Mouse (Mus musculus) hindbrain, embryonic 15.5 days (tissue): ENCODE results near the gene Vasn. TPM values are rescaled to one million over a fixed set of nuclear protein-coding genes. Genes with fewer than 3 reads are reported as not detected.

Experiments
- ATAC-seq: fragments of 200-750 bp; cut with Nextera tagmentation; 2 replicates; pipeline ENCODE4 v1.8.0; 2017; ENCODE audit warnings: low read depth, moderate number of reproducible peaks, moderate TSS enrichment; ENCODE audit not compliant: low FRiP score
- H3K27ac ChIP-seq: fragments of 300-500 bp; sonication (generic); replicated peaks from 2 replicates; pipeline ENCODE4 v1.5.1; 2015; ENCODE audit warnings: mild to moderate bottlenecking, inconsistent platforms
- H3K27me3 ChIP-seq: fragments of 300-500 bp; sonication (generic); 2 replicates; pipeline ENCODE4 v1.6.1; 2015; ENCODE audit warnings: control low read depth, inconsistent platforms
- H3K36me3 ChIP-seq: fragments of 300-500 bp; sonication (generic); 2 replicates; pipeline ENCODE4 v1.6.1; 2015; ENCODE audit warnings: control low read depth, inconsistent platforms
- H3K4me1 ChIP-seq: fragments of 300-500 bp; sonication (generic); replicated peaks from 2 replicates; pipeline ENCODE4 v1.6.1; 2015; ENCODE audit warnings: control low read depth, inconsistent platforms
- H3K4me2 ChIP-seq: fragments of 300-500 bp; sonication (generic); 2 replicates; pipeline ENCODE4 v1.6.1; 2015; ENCODE audit warnings: moderate library complexity, mild to moderate bottlenecking, inconsistent platforms
- H3K4me3 ChIP-seq: fragments of 300-500 bp; sonication (generic); 2 replicates; pipeline ENCODE4 v1.5.1; 2015; ENCODE audit warnings: mild to moderate bottlenecking, inconsistent platforms
- H3K9ac ChIP-seq: fragments of 300-500 bp; sonication (generic); 2 replicates; pipeline ENCODE4 v1.6.1; 2015; ENCODE audit warnings: inconsistent platforms
- H3K9me3 ChIP-seq: fragments of 300-500 bp; sonication (generic); 2 replicates; pipeline ENCODE4 v1.6.1; 2016; ENCODE audit warnings: control low read depth, inconsistent platforms
- WGBS: fragments of 180-500 bp; shearing (Covaris S2); methylation state at CpG from one replicate; pipeline ENCODE4 v1.1.7; 2015; 5-methylcytosine and 5-hydroxymethylcytosine counted together
- polyA plus RNA-seq: library from polyadenylated mRNA; unstranded; fragments of >200 nt; fragmentation: Nextera tagmentation; extraction: Ambion mirVana; gene quantifications from 2 replicates; pipeline ENCODE4 v1.2.1, GENCODE M21; 2015

The Vasn gene
- polyA plus RNA-seq, 1 experiment from 2014 or later = 5.9 TPM

DNA sequence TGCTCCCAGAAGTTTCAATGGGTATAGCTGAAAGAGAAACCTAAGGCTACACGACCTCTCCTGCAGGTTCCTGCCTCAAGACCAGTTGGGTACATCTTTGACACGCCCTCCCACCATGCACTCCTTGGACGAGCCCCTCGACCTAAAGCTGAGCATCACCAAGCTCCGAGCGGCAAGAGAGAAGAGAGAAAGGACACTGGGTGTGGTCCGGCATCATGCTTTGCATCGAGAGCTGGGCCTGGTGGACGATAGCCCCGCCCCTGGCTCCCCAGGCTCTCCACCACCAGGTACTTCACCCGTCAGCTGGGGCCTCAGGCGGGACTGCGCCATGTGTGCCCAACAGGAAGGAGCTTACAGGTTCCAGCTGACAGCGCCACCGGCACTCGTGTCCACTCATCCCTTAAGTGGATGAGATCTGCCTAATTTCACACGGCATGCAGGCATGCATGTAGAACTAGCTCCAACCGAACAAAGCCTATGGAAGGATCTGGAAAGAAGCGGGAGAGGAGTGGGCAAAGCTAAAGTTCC is 31.1 kb upstream of the Vasn start:
- Histone ChIP-seq H3K9me3 (no peaks in the 10 kb centered on the region), H3K27me3 (no peaks in the 10 kb centered on the region), H3K4me2 (no peak overlapping the region), H3K4me3 (no peak overlapping the region), H3K36me3 (peaks cover 25% of the 10 kb centered on the region), H3K4me1 (peaks cover 35% of the 10 kb centered on the region), H3K27ac (no peak overlapping the region), H3K9ac (no peak overlapping the region)
- 0 out of 2 replicates have a peak, but pooled peaks have one; percentile 14 for ATAC-seq
- 88% methylated on average over 18 of the region's 19 CpGs for WGBS

DNA sequence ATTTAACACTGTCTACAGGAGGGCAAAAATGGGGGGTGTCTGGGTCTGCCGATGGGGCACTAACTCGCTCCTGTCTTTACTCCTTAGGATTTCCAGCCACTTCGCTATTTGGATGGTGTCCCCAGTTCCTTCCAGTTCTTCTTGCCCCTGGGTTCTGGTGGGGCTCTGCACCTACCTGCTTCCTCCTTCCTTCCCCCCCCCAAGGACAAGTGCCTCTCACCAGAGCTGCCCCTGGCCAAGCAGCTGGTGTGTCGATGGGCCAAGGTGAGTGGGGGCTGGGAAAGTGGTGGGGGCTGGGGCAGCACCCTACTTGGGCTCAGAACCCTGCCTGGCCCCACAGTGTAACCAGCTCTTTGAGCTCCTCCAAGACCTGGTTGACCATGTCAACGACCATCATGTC is 28.5 kb upstream of the Vasn start:
- WGBS = 91% methylated on average over 5 of the region's 5 CpGs
- Histone ChIP-seq H3K9me3 (no peaks in the 10 kb centered on the region), H3K36me3 (peaks cover 45% of the 10 kb centered on the region), H3K9ac (no peak overlapping the region), H3K4me1 (peaks cover 16% of the 10 kb centered on the region), H3K4me2 (no peak overlapping the region), H3K27ac (no peak overlapping the region), H3K27me3 (no peaks in the 10 kb centered on the region), H3K4me3 (no peak overlapping the region)
- no peak for ATAC-seq

DNA sequence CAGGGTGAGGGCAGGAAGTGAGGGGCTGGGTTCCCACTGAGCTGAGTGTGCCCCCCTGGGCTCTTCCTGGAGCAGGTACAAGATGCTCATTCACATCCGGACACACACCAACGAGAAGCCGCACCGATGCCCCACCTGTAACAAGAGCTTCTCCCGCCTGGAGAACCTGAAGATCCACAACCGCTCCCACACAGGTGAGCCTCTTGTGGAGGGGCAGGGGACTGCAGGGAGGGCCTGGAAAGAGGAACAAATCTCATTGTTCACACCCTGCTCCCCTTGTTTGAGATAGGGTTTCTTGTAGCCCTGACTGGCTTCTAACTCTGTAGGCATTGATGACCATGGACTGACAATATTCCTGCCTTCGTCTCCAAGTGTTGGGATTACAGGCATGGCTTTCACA is 28.1 kb upstream of the Vasn start:
- no peak overlapping the region for H3K4me2 ChIP-seq
- no peak overlapping the region for H3K27ac ChIP-seq
- no peak overlapping the region for H3K9ac ChIP-seq
- H3K36me3 ChIP-seq = peaks cover 49% of the 10 kb centered on the region
- no peaks in the 10 kb centered on the region for H3K27me3 ChIP-seq
- no peaks in the 10 kb centered on the region for H3K9me3 ChIP-seq
- peaks cover 11% of the 10 kb centered on the region for H3K4me1 ChIP-seq
- WGBS = 93% methylated on average over 7 of the region's 7 CpGs
- no peak for ATAC-seq
- no peak overlapping the region for H3K4me3 ChIP-seq

DNA sequence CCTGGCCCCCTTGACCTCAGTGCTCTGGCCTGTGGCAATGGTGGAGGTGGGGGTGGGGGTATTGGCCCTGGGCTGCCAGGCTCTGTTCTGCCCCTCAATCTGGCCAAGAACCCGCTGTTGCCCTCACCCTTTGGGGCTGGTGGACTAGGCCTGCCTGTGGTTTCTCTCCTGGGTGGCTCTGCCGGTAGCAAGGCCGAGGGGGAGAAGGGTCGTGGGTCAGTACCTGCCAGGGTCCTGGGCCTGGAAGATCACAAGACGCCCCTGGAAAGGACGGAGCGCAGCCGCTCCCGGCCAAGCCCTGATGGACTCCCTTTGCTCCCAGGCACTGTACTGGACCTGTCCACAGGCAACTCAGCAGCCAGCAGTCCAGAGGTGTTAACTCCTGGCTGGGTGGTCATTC is 26.0 kb upstream of the Vasn start:
- Histone ChIP-seq H3K9me3 (no peaks in the 10 kb centered on the region), H3K27me3 (no peaks in the 10 kb centered on the region), H3K4me2 (no peak overlapping the region), H3K27ac (no peak overlapping the region), H3K4me3 (no peak overlapping the region), H3K36me3 (peaks cover 55% of the 10 kb centered on the region), H3K4me1 (no peaks in the 10 kb centered on the region), H3K9ac (no peak overlapping the region)
- 95% methylated on average over 9 of the region's 9 CpGs for WGBS
- peak; percentile 23; the same call in 1 of the 2 replicates for ATAC-seq

DNA sequence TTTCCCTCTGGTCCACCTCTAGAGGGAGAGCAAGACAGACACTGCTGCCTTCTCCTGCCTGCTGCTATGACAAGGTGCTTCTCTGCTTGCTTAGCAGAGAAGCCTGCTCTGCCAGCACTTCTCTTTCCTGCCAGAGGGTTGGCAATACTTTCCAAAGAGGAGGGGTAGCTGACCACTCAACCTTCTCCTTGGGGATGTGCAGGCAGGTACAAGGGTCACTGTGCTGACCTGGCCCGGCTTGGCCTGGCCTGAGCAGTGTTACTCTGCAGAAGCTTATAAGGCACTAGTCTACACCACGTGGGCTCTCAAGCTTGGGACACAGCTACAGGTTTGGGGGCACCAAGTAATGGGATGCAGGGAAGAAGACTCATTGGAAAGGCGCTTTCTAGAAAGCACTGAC is 25.1 kb upstream of the Vasn start:
- Histone ChIP-seq H3K4me3 (no peak overlapping the region), H3K36me3 (peaks cover 55% of the 10 kb centered on the region), H3K27me3 (no peaks in the 10 kb centered on the region), H3K4me1 (no peaks in the 10 kb centered on the region), H3K9me3 (no peaks in the 10 kb centered on the region), H3K9ac (no peak overlapping the region), H3K27ac (no peak overlapping the region), H3K4me2 (no peak overlapping the region)
- no peak for ATAC-seq
- WGBS = 94% methylated on average over 3 of the region's 3 CpGs

DNA sequence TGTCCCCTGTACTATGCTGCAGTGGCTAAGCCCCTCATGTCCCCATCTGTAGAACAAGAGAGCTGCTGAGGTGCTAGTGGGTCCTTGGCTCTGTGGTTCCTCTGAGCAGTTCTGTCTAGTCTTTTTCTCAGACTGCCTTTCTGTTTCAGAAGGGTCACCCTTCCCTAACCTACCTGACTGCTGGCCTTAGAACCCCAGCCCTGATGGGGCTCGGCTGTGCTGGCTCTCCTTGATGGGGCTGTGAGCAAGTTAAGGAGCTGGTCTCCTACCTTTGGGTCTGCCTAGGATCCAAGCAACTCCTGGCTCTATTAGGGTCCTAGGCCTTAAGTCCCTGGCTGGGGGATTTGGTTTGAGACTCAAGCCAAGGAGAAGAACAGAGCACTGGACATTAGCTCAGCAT is 24.4 kb upstream of the Vasn start:
- H3K9me3 ChIP-seq = no peaks in the 10 kb centered on the region
- H3K27ac ChIP-seq = no peak overlapping the region
- 94% methylated on average over 1 of the region's 1 CpGs for WGBS
- H3K27me3 ChIP-seq = no peaks in the 10 kb centered on the region
- no peaks in the 10 kb centered on the region for H3K4me1 ChIP-seq
- H3K4me3 ChIP-seq = no peak overlapping the region
- no peak overlapping the region for H3K9ac ChIP-seq
- ATAC-seq = no peak
- peaks cover 51% of the 10 kb centered on the region for H3K36me3 ChIP-seq
- H3K4me2 ChIP-seq = no peak overlapping the region

DNA sequence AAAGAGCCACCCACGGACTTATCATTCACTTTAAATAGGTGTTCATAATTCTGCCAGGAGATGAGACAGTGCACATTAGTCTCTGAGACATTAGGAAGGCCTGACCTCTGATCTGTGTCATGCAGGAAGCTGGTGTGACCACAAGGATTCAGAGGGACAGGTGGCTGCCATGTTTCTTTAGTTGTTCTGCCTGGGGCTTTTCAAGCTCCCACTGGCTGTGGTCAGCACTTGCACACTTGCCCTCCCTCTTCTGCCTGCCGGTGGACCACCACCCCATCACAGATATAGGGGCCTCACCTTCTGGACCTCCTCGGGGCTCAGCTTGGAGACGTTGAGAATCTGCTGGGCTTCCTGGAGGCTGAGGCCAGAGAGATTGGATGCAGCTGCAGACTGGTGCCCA is 22.9 kb upstream of the Vasn start:
- no peak for ATAC-seq
- H3K36me3 ChIP-seq = peaks cover 44% of the 10 kb centered on the region
- no peak overlapping the region for H3K4me2 ChIP-seq
- H3K27me3 ChIP-seq = no peaks in the 10 kb centered on the region
- H3K9me3 ChIP-seq = no peaks in the 10 kb centered on the region
- peaks cover 2% of the 10 kb centered on the region; the same call in 1 of the 2 replicates for H3K4me1 ChIP-seq
- no peak overlapping the region for H3K4me3 ChIP-seq
- no peak overlapping the region for H3K27ac ChIP-seq
- no peak overlapping the region for H3K9ac ChIP-seq
- WGBS = 83% methylated on average over 4 of the region's 4 CpGs

DNA sequence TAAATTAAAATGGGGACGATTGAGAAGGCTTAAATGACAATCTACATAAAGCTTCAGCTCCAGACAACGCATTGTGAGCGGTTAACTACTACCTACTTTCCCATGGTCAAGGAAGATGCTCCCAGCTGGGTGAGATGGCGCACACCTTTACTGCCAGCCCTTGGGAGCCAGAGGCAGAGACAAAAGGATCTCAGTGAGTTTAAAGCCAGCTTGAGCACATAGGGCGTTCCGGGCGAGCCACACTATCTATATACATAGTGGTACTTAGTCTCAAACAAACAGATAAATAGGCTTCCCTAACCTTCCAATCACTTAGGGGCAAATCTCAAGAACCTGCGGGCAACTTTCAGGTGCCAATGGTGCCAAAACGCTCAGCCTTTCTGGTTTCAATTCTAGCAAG is 15.7 kb upstream of the Vasn start:
- ATAC-seq = peak; percentile 7; the same call in 1 of the 2 replicates
- H3K9ac ChIP-seq = peak overlapping the region; percentile 89
- H3K4me1 ChIP-seq = peaks cover 28% of the 10 kb centered on the region
- peaks cover 12% of the 10 kb centered on the region; the same call in 1 of the 2 replicates for H3K36me3 ChIP-seq
- H3K27me3 ChIP-seq = no peaks in the 10 kb centered on the region
- 13% methylated on average over 9 of the region's 9 CpGs for WGBS
- peak overlapping the region; percentile 80 for H3K4me2 ChIP-seq
- peak overlapping the region; percentile 87 for H3K4me3 ChIP-seq
- peak overlapping the region; percentile 91 for H3K27ac ChIP-seq
- no peaks in the 10 kb centered on the region for H3K9me3 ChIP-seq

DNA sequence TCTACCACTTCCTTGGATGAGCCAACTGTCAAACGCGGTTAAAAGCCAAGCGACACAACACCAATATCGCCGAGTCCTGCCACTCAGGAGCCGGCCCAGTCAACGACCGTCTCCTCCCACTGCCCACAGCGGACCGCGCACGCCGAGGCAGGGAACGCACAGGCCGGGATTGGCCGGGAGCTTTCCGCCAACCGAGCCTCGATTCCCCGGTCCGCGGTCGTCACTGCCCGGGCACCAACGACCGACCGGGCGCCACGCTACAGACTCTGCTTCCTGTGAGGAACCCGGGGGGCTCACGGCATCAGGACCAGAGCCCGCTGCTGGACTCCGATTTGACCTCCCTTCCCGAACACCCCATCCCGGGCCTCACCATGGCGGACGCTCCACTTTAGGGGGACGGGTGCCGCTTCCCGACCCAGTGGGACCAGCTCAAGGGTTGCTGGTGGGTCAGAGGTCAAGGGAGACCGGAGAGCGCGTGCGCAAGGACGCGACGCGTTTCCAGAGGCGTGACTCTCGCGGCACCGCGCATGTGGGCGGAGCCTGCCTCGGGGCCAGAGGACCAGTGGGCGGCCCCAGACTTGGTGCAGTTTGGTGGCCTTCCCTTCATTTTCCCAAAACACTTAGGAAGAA is 15.1 kb upstream of the Vasn start, which contains the start of gene Pam16:
Pam16 (minus strand) TSS at position 508 of the 630 bp plus-strand sequence.
- under 1% methylated on average over 56 of the region's 56 CpGs for WGBS
- peak; percentile 90 for ATAC-seq
- Histone ChIP-seq H3K4me3 (peak within 1 kb of the TSS; percentile 87), H3K9ac (peak within 1 kb of the TSS; percentile 89), H3K4me1 (peaks cover 28% of the 10 kb centered on the region), H3K27ac (peak within 1 kb of the TSS; percentile 91), H3K36me3 (peaks cover 12% of the 10 kb centered on the region; the same call in 1 of the 2 replicates), H3K27me3 (no peaks in the 10 kb centered on the region), H3K4me2 (peak within 1 kb of the TSS; percentile 80), H3K9me3 (no peaks in the 10 kb centered on the region)

DNA sequence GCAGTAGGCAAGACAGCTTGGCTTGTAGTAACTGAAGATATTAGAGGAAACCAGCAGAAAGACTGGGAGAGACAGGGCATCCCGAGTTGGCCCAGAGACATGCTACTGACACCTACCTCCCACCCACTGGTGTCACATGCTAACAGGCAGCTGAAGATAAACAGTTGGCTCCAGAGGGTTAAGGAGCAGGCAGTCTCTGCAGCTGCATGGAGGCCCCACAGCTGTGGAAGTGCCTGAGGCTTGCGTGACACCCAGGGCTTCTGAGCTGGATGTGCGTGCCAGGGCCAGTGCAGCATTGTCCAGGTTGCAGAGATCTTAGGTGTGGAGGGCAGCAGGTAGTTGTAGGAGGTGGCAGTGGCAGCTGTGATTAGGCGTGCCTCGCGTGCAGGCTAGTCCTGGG is 12.6 kb upstream of the Vasn start:
- 87% methylated on average over 6 of the region's 6 CpGs for WGBS
- H3K4me2 ChIP-seq = no peak overlapping the region
- no peaks in the 10 kb centered on the region for H3K27me3 ChIP-seq
- peaks cover 24% of the 10 kb centered on the region for H3K4me1 ChIP-seq
- H3K27ac ChIP-seq = no peak overlapping the region
- no peak overlapping the region for H3K4me3 ChIP-seq
- H3K36me3 ChIP-seq = peaks cover 12% of the 10 kb centered on the region; the same call in 1 of the 2 replicates
- H3K9ac ChIP-seq = no peak overlapping the region
- no peaks in the 10 kb centered on the region for H3K9me3 ChIP-seq
- no peak for ATAC-seq

DNA sequence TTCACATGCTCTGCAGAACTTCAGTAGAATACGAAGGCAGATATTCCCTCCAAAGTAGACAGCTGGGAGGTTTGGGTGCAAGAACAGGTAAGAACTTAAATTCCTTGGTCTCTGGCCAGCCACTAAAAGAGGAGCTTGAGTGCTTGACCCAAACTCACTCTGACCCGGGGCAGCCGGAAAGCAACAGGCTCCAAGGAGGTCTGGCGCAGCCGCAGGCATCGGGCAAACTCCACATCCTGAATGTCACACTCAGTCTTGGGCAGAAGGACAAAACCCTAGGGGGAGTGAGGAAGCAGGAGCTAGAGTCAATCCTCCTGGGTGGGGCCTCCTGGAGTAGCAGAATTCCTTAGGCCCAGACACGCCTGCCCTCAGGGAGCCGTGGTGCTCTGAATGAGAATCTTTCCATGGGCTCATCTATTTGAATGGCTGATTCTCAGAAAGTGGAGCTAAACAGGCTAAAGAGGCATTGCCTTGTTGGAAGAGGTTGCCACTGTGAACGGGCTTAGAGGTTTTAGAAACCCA is 10.8 kb upstream of the Vasn start:
- no peak overlapping the region for H3K4me3 ChIP-seq
- H3K27ac ChIP-seq = no peak overlapping the region
- ATAC-seq = no peak
- no peaks in the 10 kb centered on the region for H3K27me3 ChIP-seq
- peaks cover 15% of the 10 kb centered on the region; the same call in 1 of the 2 replicates for H3K36me3 ChIP-seq
- H3K4me2 ChIP-seq = no peak overlapping the region
- WGBS = 90% methylated on average over 9 of the region's 9 CpGs
- peaks cover 7% of the 10 kb centered on the region for H3K4me1 ChIP-seq
- H3K9me3 ChIP-seq = no peaks in the 10 kb centered on the region
- H3K9ac ChIP-seq = no peak overlapping the region

DNA sequence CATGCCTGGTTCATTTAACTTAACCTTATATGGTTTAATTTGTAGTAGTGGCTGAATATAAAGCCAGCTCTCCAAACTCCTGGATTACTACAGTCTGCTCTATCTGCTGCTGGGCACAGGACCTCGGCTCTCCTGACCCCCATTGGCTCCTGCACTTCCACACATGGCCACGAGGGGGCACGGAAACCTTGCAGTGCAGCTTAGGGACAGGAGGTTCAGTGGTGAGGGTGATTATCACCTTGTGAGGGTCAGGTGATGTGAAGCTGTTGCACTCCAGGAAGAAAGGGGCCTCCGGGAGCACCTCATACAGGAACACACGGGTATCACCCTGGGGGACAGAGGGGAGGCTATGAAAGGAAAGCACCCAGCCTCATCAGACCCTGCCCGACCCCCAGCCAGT is 9.8 kb upstream of the Vasn start:
- no peaks in the 10 kb centered on the region for H3K27me3 ChIP-seq
- peaks cover 15% of the 10 kb centered on the region; the same call in 1 of the 2 replicates for H3K36me3 ChIP-seq
- 26% methylated on average over 6 of the region's 6 CpGs for WGBS
- peaks cover 5% of the 10 kb centered on the region; the same call in 1 of the 2 replicates for H3K4me1 ChIP-seq
- no peak overlapping the region for H3K4me3 ChIP-seq
- no peak overlapping the region for H3K9ac ChIP-seq
- no peak overlapping the region for H3K27ac ChIP-seq
- ATAC-seq = no peak
- no peaks in the 10 kb centered on the region for H3K9me3 ChIP-seq
- no peak overlapping the region for H3K4me2 ChIP-seq
